Mouse (Mus musculus) left cerebral cortex, adult 18-20 months (tissue): ENCODE data around the gene Mxra7. TPM values are rescaled to one million over a fixed set of nuclear protein-coding genes. Genes with fewer than 3 reads are reported as not detected.

Experiments
- DNase-seq, 2 experiments: peaks; one replicate each; pipeline ENCODE4 v3.0.0; 2021 to 2022; ENCODE audit warnings: low spot score in 2 of 2, mixed read lengths in 1 of 2
- total RNA-seq, 2 experiments: library from RNA; stranded (reverse); gene quantifications; 2 replicates each; pipeline ENCODE4 v1.2.3; 2021

Gene Mxra7
- total RNA-seq, 2 experiments from 2014 or later, result 17.5 to 20.2 TPM

GRCm38 (mm10) chr11:116819932-116820593 is 7.8 kb downstream of the Mxra7 start:
- DNase-seq, result no peak

DNA sequence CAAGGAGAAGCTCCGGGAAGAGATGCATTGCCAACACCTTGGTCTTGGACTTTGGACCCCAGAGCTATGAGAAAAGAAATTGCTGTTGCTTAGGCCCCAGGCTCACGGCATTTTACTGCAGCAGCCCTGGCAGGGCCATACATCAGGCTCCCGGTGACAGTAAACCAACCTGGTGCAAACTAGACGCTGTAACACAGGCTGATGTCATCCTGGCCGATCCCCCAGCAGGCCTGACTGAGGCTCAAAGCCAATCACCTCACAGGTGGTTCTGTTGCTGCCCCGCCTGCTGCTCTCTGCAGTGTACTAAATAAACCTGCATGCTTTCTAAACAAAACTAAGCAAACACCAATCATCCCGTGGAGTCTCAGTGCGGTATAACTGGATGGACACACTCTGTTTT is 9.1 kb downstream of the Mxra7 start:
- DNase-seq, result no peak

- no peak for DNase-seq
Observed at GRCm38 (mm10) chr11:116817567-116817966, 10.3 kb downstream of the Mxra7 start.

- DNase-seq, result no peak
Observed at GRCm38 (mm10) chr11:116816769-116817168, 11.1 kb downstream of the Mxra7 start.

DNA sequence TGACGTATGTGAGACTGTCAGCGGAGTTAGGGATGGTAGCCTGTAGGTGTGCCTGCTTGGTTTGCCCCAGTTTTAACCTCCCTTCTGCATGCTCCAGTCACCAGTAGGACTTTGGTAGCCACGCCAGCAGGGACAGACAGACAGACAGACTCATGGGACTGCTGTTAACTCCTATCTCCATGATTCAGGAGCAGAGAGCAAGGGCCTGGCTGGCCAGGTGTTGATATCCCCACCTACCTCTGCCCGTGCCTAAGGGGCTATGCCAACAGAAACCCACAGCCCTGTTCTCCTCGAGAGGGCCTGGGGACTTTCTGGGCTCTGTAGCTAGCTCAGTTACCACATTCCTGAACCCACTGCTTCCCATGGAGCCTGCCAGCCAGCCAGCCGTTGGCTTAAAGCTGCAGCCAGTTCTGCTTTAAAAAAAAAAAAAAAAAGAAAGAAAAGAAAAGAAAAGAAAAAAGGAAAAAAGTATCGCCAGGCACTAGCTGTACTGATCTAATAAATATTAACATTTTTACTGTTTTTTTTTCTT is 12.9 kb downstream of the Mxra7 start:
- DNase-seq, result no peak

DNA sequence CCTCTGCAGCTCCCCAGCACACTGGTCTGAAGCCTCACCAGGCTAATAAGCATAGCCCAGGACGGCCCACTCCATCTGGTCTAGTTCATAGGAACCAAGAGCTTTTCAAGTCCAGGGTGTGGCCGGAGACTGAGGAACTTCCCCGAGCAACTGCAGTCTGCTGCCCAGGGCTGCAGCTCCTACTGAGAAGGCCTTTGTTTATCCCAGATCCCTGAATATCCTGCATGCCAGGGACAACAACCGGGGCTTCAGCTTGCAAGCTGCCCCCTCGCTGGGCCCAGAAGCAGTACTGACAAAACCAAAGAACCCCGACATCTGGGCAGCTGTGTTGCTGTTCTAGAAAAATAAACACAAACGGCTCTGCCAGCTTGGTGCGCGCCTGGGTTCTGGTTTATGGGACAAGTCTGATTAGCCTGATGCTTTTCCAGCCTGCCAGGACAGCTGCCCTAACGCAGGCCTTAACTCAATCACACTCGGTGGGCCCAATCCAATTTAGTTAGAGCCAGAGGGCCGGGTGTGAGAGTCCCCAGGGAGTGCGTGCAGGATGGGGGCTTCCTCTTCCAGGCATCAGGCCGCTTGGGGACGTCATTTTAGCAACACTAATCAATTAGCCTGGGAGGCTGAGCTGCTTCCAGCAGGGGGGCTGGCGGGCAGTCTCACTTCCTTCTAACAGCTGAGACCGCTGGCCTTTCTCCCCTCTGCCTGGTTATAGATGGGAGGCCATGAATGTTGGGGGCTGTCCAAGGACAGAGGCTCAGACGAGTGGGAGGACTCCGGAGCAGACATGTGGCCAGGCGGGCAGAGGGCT is 13.6 kb downstream of the Mxra7 start:
- no peak for DNase-seq

DNA sequence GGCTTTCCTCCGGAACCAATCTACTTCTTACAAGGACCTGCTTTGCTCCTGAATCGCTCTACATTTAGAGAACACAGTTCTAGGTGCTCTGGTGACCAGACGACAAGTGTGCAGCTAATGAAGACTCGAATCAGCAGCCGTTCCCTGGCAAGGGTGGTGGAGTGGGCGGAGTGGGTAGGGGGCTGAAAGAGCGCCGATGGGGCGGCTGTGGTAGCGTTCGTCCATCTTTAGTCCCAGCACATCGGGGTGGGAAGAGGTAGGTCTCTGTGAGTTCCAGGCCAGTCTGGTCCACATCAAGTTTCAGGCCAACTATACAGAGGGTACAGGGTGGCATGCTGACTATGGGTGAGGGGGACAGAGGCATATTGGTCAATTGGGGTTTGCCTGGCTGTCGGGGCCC is 14.2 kb downstream of the Mxra7 start:
- no peak for DNase-seq

- no peak for DNase-seq
Observed at GRCm38 (mm10) chr11:116812793-116813529, 14.9 kb downstream of the Mxra7 start.

DNA sequence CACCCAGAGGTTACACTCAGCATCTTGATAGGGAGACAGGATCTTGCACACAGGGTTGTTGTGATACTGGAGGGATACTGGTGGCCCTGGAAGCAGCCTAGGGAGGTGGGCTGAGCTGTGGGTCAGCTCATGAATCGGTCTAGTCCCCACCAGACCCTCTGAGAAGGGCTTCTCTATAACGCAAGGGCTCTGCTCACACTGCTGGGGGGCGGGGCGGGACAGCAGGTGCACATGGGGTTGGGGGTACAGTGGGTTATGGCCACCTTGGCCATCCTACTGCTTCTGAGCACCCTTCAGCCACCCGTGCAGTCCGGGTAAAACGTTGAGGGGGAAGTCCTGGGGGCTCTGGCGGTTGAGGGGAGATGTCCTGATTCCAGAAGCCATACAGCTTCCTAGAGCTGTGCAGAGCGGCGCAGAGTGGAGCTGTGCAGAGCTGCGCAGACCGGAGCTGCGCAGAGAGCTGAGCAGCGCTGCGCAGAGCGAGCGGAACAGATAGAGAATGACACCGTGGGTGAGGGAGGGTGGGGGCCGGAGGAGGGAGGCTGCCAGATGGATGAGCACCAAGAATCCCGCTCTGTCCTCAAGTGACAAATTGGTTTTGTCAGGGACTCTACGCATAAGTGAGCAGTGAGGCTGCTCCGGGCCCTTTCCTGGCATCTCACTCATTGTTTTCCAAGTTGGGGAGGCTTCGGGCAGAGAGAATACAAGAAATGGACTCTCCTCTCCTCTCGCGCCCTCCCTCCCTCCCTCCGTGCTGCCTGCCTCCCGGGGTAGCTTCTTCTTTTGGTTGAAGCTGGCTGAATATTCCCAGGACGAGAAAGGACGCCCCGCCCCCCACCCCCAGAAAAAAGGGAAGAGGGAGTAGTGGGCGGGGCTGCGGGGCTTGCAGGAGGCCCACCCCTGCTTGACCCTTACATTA is 16.6 kb downstream of the Mxra7 start:
- DNase-seq, result peak; percentile 72 to 85

GRCm38 (mm10) chr11:116810528-116810927 is 17.3 kb downstream of the Mxra7 start:
- no peak for DNase-seq

- no peak for DNase-seq
Observed at GRCm38 (mm10) chr11:116809520-116809919, 18.3 kb downstream of the Mxra7 start.

- DNase-seq, result no peak
Observed at GRCm38 (mm10) chr11:116808811-116809395, 18.9 kb downstream of the Mxra7 start.

- DNase-seq, result peak; percentile 81 to 87
Observed at GRCm38 (mm10) chr11:116807938-116808606, 19.8 kb downstream of the Mxra7 start.

- DNase-seq, result no peak
Observed at GRCm38 (mm10) chr11:116807526-116807925, 20.3 kb downstream of the Mxra7 start.

GRCm38 (mm10) chr11:116807116-116807515 is 20.7 kb downstream of the Mxra7 start:
- DNase-seq, result no peak

DNA sequence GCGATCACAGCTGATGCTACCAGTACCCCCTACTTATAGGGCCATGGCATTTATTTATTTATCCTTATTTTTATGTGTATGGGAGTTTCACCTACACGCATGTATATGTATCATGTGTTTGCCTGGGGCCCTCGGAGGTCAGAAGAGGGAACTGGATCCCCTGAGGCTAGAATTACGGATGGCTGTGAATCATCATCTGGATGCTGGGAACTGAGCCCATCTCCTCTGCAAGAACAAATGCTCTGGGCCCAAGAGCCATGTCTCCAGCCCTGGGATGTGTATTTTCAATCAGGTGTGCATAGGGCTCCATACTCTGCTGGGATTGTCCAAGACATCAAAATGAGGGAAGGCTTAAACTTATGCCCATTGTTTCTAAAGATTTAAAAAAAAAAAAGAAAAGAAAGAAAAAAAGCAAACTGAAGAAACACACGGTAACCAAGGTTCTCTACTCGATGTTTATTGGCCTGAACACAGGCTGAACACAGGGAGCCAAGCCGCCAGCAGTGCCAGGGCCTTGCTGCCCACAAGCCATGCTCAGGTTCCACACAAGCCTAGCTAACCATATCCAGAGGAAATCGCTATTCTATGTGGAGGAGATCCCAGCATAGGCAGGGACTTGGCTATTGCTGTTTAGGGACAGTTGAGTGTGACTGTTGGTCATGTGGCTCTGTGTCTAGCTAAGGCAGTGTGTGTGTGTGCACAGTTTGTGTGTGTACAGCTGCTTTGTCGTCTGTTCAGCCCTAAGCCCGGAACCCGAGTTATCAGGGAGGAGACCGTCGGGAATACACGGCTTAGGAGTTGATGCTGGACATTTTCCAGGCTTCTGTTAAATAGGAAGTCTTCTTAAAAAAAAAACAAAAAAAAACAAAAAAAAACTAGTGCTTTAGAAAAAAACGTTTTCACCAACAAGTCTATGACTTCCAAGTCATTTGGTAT is 21.4 kb downstream of the Mxra7 start:
- DNase-seq, result no peak

GRCm38 (mm10) chr11:116802709-116803108 is 25.1 kb downstream of the Mxra7 start:
- DNase-seq, result no peak

DNA sequence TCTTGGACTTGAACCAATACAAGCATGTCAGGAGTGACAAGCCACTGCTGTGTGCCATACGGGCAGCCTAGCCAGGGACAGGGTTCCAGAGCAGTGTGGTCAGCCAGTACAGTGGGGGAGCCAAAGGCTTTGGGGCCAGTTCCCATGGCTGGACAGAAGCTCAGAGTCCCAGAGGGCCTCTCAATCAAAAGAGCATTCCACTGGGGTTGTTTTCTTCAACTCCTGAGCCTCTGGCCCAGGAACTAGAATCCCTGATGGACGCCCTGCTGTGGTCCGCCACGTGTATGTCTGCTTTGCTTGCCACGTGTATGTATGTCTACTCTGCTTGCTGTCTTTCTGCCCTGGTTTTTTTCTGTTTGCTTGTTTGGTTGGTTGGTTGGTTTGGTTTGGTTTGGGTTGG is 26.7 kb downstream of the Mxra7 start:
- DNase-seq, result no peak

DNA sequence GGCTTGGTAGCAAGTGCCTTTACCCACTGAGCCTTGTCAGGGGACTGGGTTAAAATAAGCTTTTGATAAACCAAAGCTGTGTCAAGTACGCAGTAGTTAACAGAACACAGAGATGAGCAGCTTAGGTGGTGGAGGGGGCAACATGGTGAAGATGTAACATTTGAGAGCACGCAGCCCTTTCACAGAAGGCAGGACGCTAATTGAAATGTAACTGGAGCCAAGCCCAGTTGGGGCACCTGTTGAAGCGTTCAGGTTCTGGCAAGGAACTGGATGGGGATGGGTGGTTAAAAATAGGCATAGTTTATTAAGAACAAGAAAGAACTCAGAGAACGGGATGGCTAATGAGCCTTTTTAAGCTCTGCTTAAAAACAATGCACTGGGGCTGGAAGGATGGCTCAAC is 28.5 kb downstream of the Mxra7 start:
- no peak for DNase-seq
